Mouse (Mus musculus) stomach, embryonic 16.5 days (tissue): Measurements from ENCODE around the gene Plppr2. TPM values are rescaled to one million over a fixed set of nuclear protein-coding genes. Genes with fewer than 3 reads are reported as not detected.

Experiments used
- ATAC-seq: fragments of 200-750 bp; cut with Nextera tagmentation; 2 replicates; pipeline ENCODE4 v1.8.0; 2017; ENCODE audit warnings: moderate number of reproducible peaks, moderate TSS enrichment; ENCODE audit not compliant: insufficient read depth, low FRiP score
- H3K27ac ChIP-seq: fragments of 300-500 bp; sonication (generic); 2 replicates; pipeline ENCODE4 v1.5.1; 2014; ENCODE audit warnings: low read length
- H3K27me3 ChIP-seq: fragments of 300-500 bp; sonication (generic); 2 replicates; pipeline ENCODE4 v1.6.1; 2014; ENCODE audit warnings: low read length, control low read depth, mixed read lengths; ENCODE audit not compliant: control insufficient read depth, insufficient read depth
- H3K36me3 ChIP-seq: fragments of 300-500 bp; sonication (generic); 2 replicates; pipeline ENCODE4 v1.6.1; 2014; ENCODE audit warnings: low read length; ENCODE audit not compliant: control insufficient read depth, insufficient read depth
- H3K4me1 ChIP-seq: fragments of 300-500 bp; sonication (generic); 2 replicates; pipeline ENCODE4 v1.6.1; 2014; ENCODE audit warnings: low read length, control low read depth, mixed read lengths; ENCODE audit not compliant: control insufficient read depth, insufficient read depth
- H3K4me2 ChIP-seq: fragments of 300-500 bp; sonication (generic); 2 replicates; pipeline ENCODE4 v1.6.1; 2014; ENCODE audit warnings: low read depth, low read length, mixed read lengths
- H3K4me3 ChIP-seq: fragments of 300-500 bp; sonication (generic); replicated peaks from 2 replicates; pipeline ENCODE4 v1.5.1; 2014; ENCODE audit warnings: mild to moderate bottlenecking, low read length
- H3K9ac ChIP-seq: fragments of 300-500 bp; sonication (generic); 2 replicates; pipeline ENCODE4 v1.6.1; 2014; ENCODE audit warnings: low read length
- H3K9me3 ChIP-seq: fragments of 300-500 bp; sonication (generic); replicated peaks from 2 replicates; pipeline ENCODE4 v1.6.1; 2016; ENCODE audit warnings: low read length, control low read depth; ENCODE audit not compliant: control insufficient read depth
- WGBS: fragments of 180-500 bp; shearing (Covaris S2); extraction: QIAGEN DNeasy Blood & Tissue Kit; methylation state at CpG from one replicate; pipeline ENCODE4 v1.1.7; 2014; 5-methylcytosine and 5-hydroxymethylcytosine counted together
- polyA plus RNA-seq: library from polyadenylated mRNA; unstranded; fragments of >200 nt; fragmentation: Nextera tagmentation; extraction: Ambion mirVana; gene quantifications from 2 replicates; pipeline ENCODE4 v1.2.1, GENCODE M21; 2015

The Plppr2 gene
- polyA plus RNA-seq, 1 experiment from 2014 or later, result 6.9 TPM

- Histone ChIP-seq H3K4me2 (peak overlapping the region; percentile 69), H3K27me3 (peaks cover 20% of the 10 kb centered on the region), H3K4me1 (peaks cover 28% of the 10 kb centered on the region), H3K9me3 (no peaks in the 10 kb centered on the region), H3K9ac (peak overlapping the region; percentile 64), H3K4me3 (peak overlapping the region; percentile 45), H3K36me3 (no peaks in the 10 kb centered on the region), H3K27ac (no peak overlapping the region)
- ATAC-seq, result peak; percentile 81
- WGBS, result 4% methylated on average over 34 of the region's 34 CpGs
Observed at GRCm38 (mm10) chr9:21962416-21963059, 25.7 kb downstream of the Plppr2 start.

- peaks cover 20% of the 10 kb centered on the region for H3K27me3 ChIP-seq
- H3K36me3 ChIP-seq, result no peaks in the 10 kb centered on the region
- H3K9me3 ChIP-seq, result no peaks in the 10 kb centered on the region
- peak; percentile 57; the same call in 1 of the 2 replicates for ATAC-seq
- peak within 1 kb of the TSS; percentile 69 for H3K4me2 ChIP-seq
- peak within 1 kb of the TSS; percentile 64 for H3K9ac ChIP-seq
- WGBS, result 19% methylated on average over 8 of the region's 8 CpGs
- peaks cover 28% of the 10 kb centered on the region for H3K4me1 ChIP-seq
- no peak within 1 kb of the TSS for H3K27ac ChIP-seq
- H3K4me3 ChIP-seq, result peak within 1 kb of the TSS; percentile 45
Observed at GRCm38 (mm10) chr9:21963417-21963816, 26.6 kb downstream of the Plppr2 start, which contains the start of gene Epor. Gene Epor, minus strand, starts transcription at chr9:21963506.

GRCm38 (mm10) chr9:21968883-21969282 is 32.0 kb downstream of the Plppr2 start:
- no peaks in the 10 kb centered on the region for H3K36me3 ChIP-seq
- no peak for ATAC-seq
- 39% methylated on average over 6 of the region's 6 CpGs for WGBS

GRCm38 (mm10) chr9:21969304-21969703 is 32.5 kb downstream of the Plppr2 start:
- H3K4me1 ChIP-seq, result no peaks in the 10 kb centered on the region
- H3K4me2 ChIP-seq, result no peak overlapping the region
- H3K9ac ChIP-seq, result no peak overlapping the region
- no peak overlapping the region for H3K27ac ChIP-seq
- no peak overlapping the region for H3K4me3 ChIP-seq
- ATAC-seq, result no peak
- H3K27me3 ChIP-seq, result no peaks in the 10 kb centered on the region
- WGBS, result 87% methylated on average over 4 of the region's 4 CpGs
- no peaks in the 10 kb centered on the region for H3K36me3 ChIP-seq
- H3K9me3 ChIP-seq, result no peaks in the 10 kb centered on the region

More at GRCm38 (mm10) chr9:21968883-21969282, 32.0 kb downstream of the Plppr2 start:
- no peaks in the 10 kb centered on the region for H3K9me3 ChIP-seq
- no peaks in the 10 kb centered on the region for H3K27me3 ChIP-seq
- H3K9ac ChIP-seq, result no peak overlapping the region
- no peak overlapping the region for H3K4me3 ChIP-seq
- H3K4me1 ChIP-seq, result no peaks in the 10 kb centered on the region; the same call in 1 of the 2 replicates
- no peak overlapping the region for H3K27ac ChIP-seq
- H3K4me2 ChIP-seq, result no peak overlapping the region

GRCm38 (mm10) chr9:21976626-21977175 is 39.9 kb downstream of the Plppr2 start:
- ATAC-seq, result no peak
- Histone ChIP-seq H3K9ac (no peak overlapping the region), H3K27ac (no peak overlapping the region), H3K27me3 (no peaks in the 10 kb centered on the region; the same call in 1 of the 2 replicates), H3K4me3 (no peak overlapping the region), H3K4me2 (no peak overlapping the region), H3K9me3 (no peaks in the 10 kb centered on the region), H3K36me3 (no peaks in the 10 kb centered on the region), H3K4me1 (no peaks in the 10 kb centered on the region)
- WGBS, result 86% methylated on average over 10 of the region's 10 CpGs

GRCm38 (mm10) chr9:21977331-21977730 is 40.5 kb downstream of the Plppr2 start:
- Histone ChIP-seq H3K4me1 (no peaks in the 10 kb centered on the region), H3K27me3 (no peaks in the 10 kb centered on the region; the same call in 1 of the 2 replicates), H3K4me3 (no peak overlapping the region), H3K36me3 (no peaks in the 10 kb centered on the region), H3K27ac (no peak overlapping the region), H3K9me3 (no peaks in the 10 kb centered on the region), H3K4me2 (no peak overlapping the region), H3K9ac (no peak overlapping the region)
- ATAC-seq, result no peak
- WGBS, result 87% methylated on average over 5 of the region's 5 CpGs

- Histone ChIP-seq H3K4me1 (no peaks in the 10 kb centered on the region), H3K27me3 (no peaks in the 10 kb centered on the region; the same call in 1 of the 2 replicates), H3K27ac (no peak overlapping the region), H3K9ac (no peak overlapping the region), H3K9me3 (no peaks in the 10 kb centered on the region), H3K36me3 (no peaks in the 10 kb centered on the region), H3K4me3 (no peak overlapping the region), H3K4me2 (no peak overlapping the region)
- ATAC-seq, result no peak
- 30% methylated on average over 2 of the region's 2 CpGs for WGBS
Observed at GRCm38 (mm10) chr9:21977972-21978371, 41.1 kb downstream of the Plppr2 start.

GRCm38 (mm10) chr9:21978398-21979128 is 41.7 kb downstream of the Plppr2 start:
- no peaks in the 10 kb centered on the region; the same call in 1 of the 2 replicates for H3K27me3 ChIP-seq
- WGBS, result 92% methylated on average over 4 of the region's 4 CpGs
- no peaks in the 10 kb centered on the region for H3K36me3 ChIP-seq
- H3K27ac ChIP-seq, result no peak overlapping the region
- H3K9me3 ChIP-seq, result no peaks in the 10 kb centered on the region
- no peak overlapping the region for H3K9ac ChIP-seq
- H3K4me2 ChIP-seq, result no peak overlapping the region
- no peaks in the 10 kb centered on the region for H3K4me1 ChIP-seq
- no peak overlapping the region for H3K4me3 ChIP-seq
- ATAC-seq, result no peak

- no peaks in the 10 kb centered on the region for H3K9me3 ChIP-seq
- H3K4me2 ChIP-seq, result no peak overlapping the region
- no peak overlapping the region for H3K9ac ChIP-seq
- no peak overlapping the region for H3K4me3 ChIP-seq
- no peak overlapping the region for H3K27ac ChIP-seq
- 0 out of 2 replicates have a peak, but pooled peaks cover 9% of the 10 kb centered on the region for H3K4me1 ChIP-seq
- no peak for ATAC-seq
- no peaks in the 10 kb centered on the region for H3K36me3 ChIP-seq
- peaks cover 23% of the 10 kb centered on the region for H3K27me3 ChIP-seq
- 24% methylated on average over 3 of the region's 3 CpGs for WGBS
Observed at GRCm38 (mm10) chr9:21983911-21984310, 47.1 kb downstream of the Plppr2 start.
